Mouse (Mus musculus) forebrain, embryonic 10.5 days (tissue): ENCODE results near the gene Hscb. TPM values are rescaled to one million over a fixed set of nuclear protein-coding genes. Genes with fewer than 3 reads are reported as not detected.
A peak's percentile ranks its signal among the peaks of the same experiment; 100 is the strongest.

Experiments
- DNase-seq: peaks from one replicate; pipeline ENCODE4 v3.0.0-alpha.2; 2017; ENCODE audit warnings: low spot score; ENCODE audit errors: extremely low spot score
- H3K27ac ChIP-seq: fragments of 300-500 bp; sonication (generic); 2 replicates; pipeline ENCODE4 v1.5.1; 2016; ENCODE audit warnings: mild to moderate bottlenecking
- H3K27me3 ChIP-seq: fragments of 300-500 bp; sonication (generic); 2 replicates; pipeline ENCODE4 v1.6.1; 2016; ENCODE audit warnings: mild to moderate bottlenecking; ENCODE audit not compliant: poor library complexity, severe bottlenecking
- H3K36me3 ChIP-seq: fragments of 300-500 bp; sonication (generic); replicated peaks from 2 replicates; pipeline ENCODE4 v1.6.1; 2016; ENCODE audit warnings: mild to moderate bottlenecking, moderate library complexity
- H3K4me1 ChIP-seq: fragments of 300-500 bp; sonication (generic); 2 replicates; pipeline ENCODE4 v1.6.1; 2016
- H3K4me3 ChIP-seq: fragments of 300-500 bp; sonication (generic); 2 replicates; pipeline ENCODE4 v1.5.1; 2016; ENCODE audit warnings: mild to moderate bottlenecking, moderate library complexity
- H3K9me3 ChIP-seq: fragments of 300-500 bp; sonication (generic); 2 replicates; pipeline ENCODE4 v1.6.1; 2016; ENCODE audit warnings: mild to moderate bottlenecking, moderate library complexity
- WGBS: fragments of 180-500 bp; shearing (Covaris S2); methylation state at CpG from one replicate; pipeline ENCODE4 v1.1.7; 2016; 5-methylcytosine and 5-hydroxymethylcytosine counted together
- polyA plus RNA-seq: library from polyadenylated mRNA; unstranded; fragments of >200 nt; fragmentation: Nextera tagmentation; extraction: Ambion mirVana; gene quantifications from 2 replicates; pipeline ENCODE4 v1.2.1, GENCODE M21; 2016

Gene Hscb
- polyA plus RNA-seq, 1 experiment from 2014 or later = 27.5 TPM

GRCm38 (mm10) chr5:110809667-110810325 is 29.8 kb downstream of the Hscb start, which contains the start of gene Ulk1:
Ulk1 (minus strand) TSS chr5:110810097.
- H3K4me3 ChIP-seq = peak within 1 kb of the TSS; percentile 83
- peaks cover 34% of the 10 kb centered on the region for H3K4me1 ChIP-seq
- no peaks in the 10 kb centered on the region for H3K27me3 ChIP-seq
- DNase-seq = peak; percentile 99
- peaks cover 33% of the 10 kb centered on the region for H3K36me3 ChIP-seq
- H3K27ac ChIP-seq = peak within 1 kb of the TSS; percentile 92
- no peaks in the 10 kb centered on the region for H3K9me3 ChIP-seq
- WGBS = under 1% methylated on average over 80 of the region's 80 CpGs

DNA sequence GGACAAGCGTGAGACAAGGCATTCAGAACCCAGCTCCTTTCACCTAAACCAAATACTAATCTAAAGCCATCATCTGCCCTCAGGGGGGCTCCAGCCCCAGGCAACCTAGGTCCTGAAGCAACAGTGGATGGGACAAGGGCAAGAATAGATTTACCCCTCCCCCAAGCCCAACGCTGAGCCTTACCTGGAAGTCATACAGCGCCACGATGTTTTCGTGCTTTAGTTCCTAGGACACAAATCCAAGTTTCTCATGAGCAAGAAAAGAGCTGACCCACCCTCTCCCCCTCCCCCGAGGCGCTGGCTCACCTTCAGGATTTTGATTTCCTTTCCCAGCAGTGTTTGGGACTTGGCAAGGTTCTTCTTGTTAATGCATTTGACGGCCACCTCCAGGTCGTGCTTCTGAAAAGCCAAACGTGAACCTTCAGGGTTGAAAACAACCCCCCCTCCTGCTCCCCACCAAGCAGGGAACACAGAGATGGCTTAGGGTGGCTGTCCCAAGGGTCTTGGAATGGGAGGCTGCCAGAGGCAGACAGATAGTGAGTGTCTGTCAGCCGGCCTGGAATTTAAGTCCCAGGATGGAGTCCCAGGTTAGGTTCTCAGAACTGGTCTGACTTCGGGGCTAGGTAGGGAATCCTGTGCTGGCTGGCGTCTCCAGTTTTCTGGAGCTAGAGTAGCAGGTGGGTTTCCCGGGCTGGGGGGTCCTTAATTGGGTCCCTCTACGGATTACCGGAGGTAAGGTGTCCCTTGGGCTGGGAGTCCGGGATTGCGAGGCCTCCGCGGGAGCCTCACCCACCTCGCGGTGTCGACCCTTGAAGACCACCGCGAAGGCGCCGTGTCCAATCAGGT is 30.5 kb downstream of the Hscb start:
- DNase-seq = peak; percentile 61

DNA sequence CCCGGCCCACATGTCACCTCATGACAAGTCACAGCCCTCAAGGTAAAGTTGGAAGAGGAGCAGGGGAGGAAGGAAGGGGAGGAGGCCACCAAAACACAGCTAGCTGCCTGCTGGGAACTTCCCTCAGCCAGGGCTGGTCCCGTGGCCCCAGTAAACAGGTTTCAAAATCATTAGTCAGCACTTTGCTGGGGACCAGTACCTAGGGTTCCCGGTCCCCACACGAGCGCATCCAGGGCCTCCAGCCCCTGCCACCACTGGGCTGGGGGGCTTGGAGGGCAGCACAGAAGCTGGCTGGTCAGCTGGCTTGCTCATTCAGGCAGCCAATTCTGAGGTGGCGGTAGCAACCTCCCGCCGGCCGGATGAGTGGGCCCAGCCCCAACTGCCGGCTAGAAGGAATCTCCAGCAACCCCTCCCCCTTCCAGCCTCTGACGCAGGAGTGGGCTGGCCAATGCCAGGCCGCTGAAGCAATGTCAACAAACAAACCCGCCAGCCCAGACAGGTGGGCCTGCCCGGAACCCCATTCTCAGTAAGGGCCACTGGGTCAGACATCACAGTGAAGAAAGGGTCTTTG is 31.4 kb downstream of the Hscb start:
- 6% methylated on average over 14 of the region's 14 CpGs for WGBS
- Histone ChIP-seq H3K27ac (peak overlapping the region; percentile 73), H3K4me3 (peak overlapping the region; percentile 83)

More for the DNA sequence above, 30.5 kb downstream of the Hscb start:
- WGBS = 2% methylated on average over 27 of the region's 27 CpGs
- Histone ChIP-seq H3K4me3 (peak overlapping the region; percentile 83), H3K36me3 (peaks cover 40% of the 10 kb centered on the region), H3K9me3 (no peaks in the 10 kb centered on the region), H3K4me1 (peaks cover 34% of the 10 kb centered on the region), H3K27ac (peak overlapping the region; percentile 92), H3K27me3 (no peaks in the 10 kb centered on the region)

GRCm38 (mm10) chr5:110807453-110807852 is 32.1 kb downstream of the Hscb start:
- no peak for DNase-seq

More for the DNA sequence above, 31.4 kb downstream of the Hscb start:
- peak; percentile 82 for DNase-seq
- no peaks in the 10 kb centered on the region for H3K27me3 ChIP-seq
- peaks cover 34% of the 10 kb centered on the region for H3K4me1 ChIP-seq
- H3K36me3 ChIP-seq = peaks cover 48% of the 10 kb centered on the region
- H3K9me3 ChIP-seq = no peaks in the 10 kb centered on the region

DNA sequence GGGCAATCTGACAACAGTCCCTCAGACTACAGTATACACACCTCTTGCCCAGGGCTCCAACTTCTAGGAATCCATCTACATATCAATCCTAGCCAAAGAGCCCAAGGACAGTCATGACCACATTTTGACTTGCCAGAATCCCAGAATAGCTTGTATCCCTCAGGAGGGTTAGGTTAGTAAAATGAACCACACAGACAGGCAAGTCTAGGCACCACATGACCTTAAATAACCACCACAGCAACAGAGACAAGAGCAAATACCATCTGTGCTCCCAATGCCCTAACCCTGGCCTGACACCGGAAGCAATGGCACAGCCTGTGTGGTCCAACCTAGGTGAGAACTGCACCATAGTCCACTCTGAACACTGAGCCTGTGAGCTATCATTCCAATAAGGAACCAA is 32.9 kb downstream of the Hscb start:
- H3K27me3 ChIP-seq = no peaks in the 10 kb centered on the region
- H3K4me1 ChIP-seq = peaks cover 34% of the 10 kb centered on the region
- H3K36me3 ChIP-seq = peaks cover 62% of the 10 kb centered on the region
- no peak overlapping the region; the same call in 1 of the 2 replicates for H3K4me3 ChIP-seq
- H3K9me3 ChIP-seq = no peaks in the 10 kb centered on the region
- WGBS = 84% methylated on average over 1 of the region's 1 CpGs
- H3K27ac ChIP-seq = no peak overlapping the region
- no peak for DNase-seq

More at GRCm38 (mm10) chr5:110807453-110807852, 32.1 kb downstream of the Hscb start:
- H3K27ac ChIP-seq = peak overlapping the region; percentile 73; the same call in 1 of the 2 replicates
- H3K4me1 ChIP-seq = peaks cover 34% of the 10 kb centered on the region
- WGBS = 85% methylated on average over 4 of the region's 4 CpGs
- H3K36me3 ChIP-seq = peaks cover 54% of the 10 kb centered on the region
- H3K27me3 ChIP-seq = no peaks in the 10 kb centered on the region
- peak overlapping the region; percentile 83 for H3K4me3 ChIP-seq
- no peaks in the 10 kb centered on the region for H3K9me3 ChIP-seq

DNA sequence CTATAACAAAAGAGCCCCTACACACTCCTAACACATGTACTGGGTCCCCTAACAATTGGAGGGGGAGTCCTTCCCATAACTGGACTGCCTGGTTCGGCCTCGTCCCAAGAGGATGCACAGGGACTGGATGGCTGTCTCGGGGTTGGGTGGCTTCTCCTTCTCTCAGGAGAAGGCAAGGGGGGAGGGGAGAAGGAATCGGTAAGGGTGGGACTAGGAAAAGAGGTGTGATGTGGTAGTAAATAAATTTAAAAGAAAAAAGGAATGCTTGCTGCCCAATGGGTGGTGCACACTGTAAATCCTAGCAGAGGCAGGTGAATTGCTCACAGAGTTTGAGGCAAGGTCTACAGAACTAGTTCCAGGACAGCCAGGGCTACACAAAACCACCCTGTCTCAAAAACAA is 33.4 kb downstream of the Hscb start:
- H3K4me3 ChIP-seq = no peak overlapping the region
- H3K4me1 ChIP-seq = peaks cover 34% of the 10 kb centered on the region
- no peak overlapping the region for H3K27ac ChIP-seq
- no peak for DNase-seq
- WGBS = 86% methylated on average over 4 of the region's 4 CpGs
- peaks cover 67% of the 10 kb centered on the region for H3K36me3 ChIP-seq
- no peaks in the 10 kb centered on the region for H3K27me3 ChIP-seq
- H3K9me3 ChIP-seq = no peaks in the 10 kb centered on the region

- 90% methylated on average over 7 of the region's 7 CpGs for WGBS
- peaks cover 28% of the 10 kb centered on the region for H3K4me1 ChIP-seq
- peaks cover 87% of the 10 kb centered on the region for H3K36me3 ChIP-seq
- no peak overlapping the region for H3K4me3 ChIP-seq
- no peak for DNase-seq
- H3K27ac ChIP-seq = no peak overlapping the region
- H3K9me3 ChIP-seq = no peaks in the 10 kb centered on the region
- no peaks in the 10 kb centered on the region for H3K27me3 ChIP-seq
Measured at GRCm38 (mm10) chr5:110804012-110804743, 35.4 kb downstream of the Hscb start.

- peaks cover 15% of the 10 kb centered on the region for H3K4me1 ChIP-seq
- DNase-seq = no peak
- no peaks in the 10 kb centered on the region for H3K27me3 ChIP-seq
- peaks cover 98% of the 10 kb centered on the region for H3K36me3 ChIP-seq
- H3K9me3 ChIP-seq = no peaks in the 10 kb centered on the region
- H3K4me3 ChIP-seq = no peak overlapping the region
- no peak overlapping the region for H3K27ac ChIP-seq
Measured at GRCm38 (mm10) chr5:110802809-110803208, 36.8 kb downstream of the Hscb start.

DNA sequence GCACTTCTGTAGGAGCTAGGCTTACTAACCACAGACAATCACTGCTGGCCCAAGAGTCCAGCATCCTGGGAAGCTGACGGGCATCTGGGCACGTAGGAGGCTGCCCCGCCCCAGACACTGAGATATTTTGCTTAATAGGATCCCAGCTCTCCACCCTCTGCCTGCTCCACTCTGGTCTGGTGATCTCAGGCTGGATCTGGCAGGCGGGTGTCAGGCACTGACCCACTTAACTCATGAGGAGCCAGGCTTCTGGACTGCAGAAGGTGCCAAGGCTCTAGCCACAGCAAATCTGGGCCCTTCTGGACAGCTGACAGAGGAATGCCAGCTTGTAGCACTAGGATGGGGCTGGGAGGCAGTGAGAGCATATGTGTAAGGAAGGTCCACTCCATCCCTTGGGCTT is 37.4 kb downstream of the Hscb start:
- Histone ChIP-seq H3K27ac (no peak overlapping the region), H3K9me3 (no peaks in the 10 kb centered on the region), H3K4me3 (no peak overlapping the region), H3K4me1 (peaks cover 8% of the 10 kb centered on the region), H3K36me3 (peaks cover 98% of the 10 kb centered on the region), H3K27me3 (no peaks in the 10 kb centered on the region)
- no peak for DNase-seq
- 89% methylated on average over 4 of the region's 4 CpGs for WGBS

DNA sequence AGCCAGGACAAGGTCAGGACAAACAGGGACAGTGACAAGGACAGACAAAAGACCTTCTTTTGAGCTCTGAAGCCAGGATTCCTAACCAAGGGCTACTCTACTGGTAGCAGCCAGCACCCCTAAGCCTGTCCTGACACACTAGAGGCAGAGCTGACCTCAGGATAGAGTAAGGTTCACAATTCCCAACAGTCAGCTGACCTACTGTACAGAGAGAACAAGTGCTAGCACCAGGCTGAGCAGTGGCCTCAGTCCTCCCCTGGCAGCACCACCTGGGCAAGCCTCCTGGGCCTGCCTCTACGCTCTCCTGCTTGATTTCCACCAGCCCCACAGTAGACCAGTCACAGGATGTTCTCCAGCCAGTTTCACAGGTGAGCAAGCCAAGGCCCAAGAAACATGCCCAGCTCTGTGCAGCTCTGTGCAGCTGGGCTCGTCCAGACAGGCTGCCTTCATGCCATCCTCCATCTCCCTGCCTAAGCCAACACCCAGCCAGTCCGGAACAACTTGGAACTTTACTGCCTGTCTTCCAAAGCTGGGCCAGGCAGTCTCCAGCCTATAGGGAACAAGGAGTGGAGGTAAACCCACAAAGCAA is 38.4 kb downstream of the Hscb start:
- H3K27ac ChIP-seq = no peak overlapping the region
- no peak overlapping the region for H3K4me3 ChIP-seq
- H3K4me1 ChIP-seq = no peaks in the 10 kb centered on the region; the same call in 1 of the 2 replicates
- H3K27me3 ChIP-seq = no peaks in the 10 kb centered on the region
- 94% methylated on average over 3 of the region's 3 CpGs for WGBS
- H3K9me3 ChIP-seq = no peaks in the 10 kb centered on the region
- no peak for DNase-seq
- H3K36me3 ChIP-seq = peaks cover 98% of the 10 kb centered on the region

- Histone ChIP-seq H3K27me3 (no peaks in the 10 kb centered on the region), H3K27ac (no peak overlapping the region), H3K36me3 (peaks cover 100% of the 10 kb centered on the region), H3K4me3 (no peak overlapping the region), H3K9me3 (no peaks in the 10 kb centered on the region), H3K4me1 (no peaks in the 10 kb centered on the region)
- WGBS = 96% methylated on average over 4 of the region's 4 CpGs
- no peak for DNase-seq
Measured at GRCm38 (mm10) chr5:110797696-110798095, 41.9 kb downstream of the Hscb start.

DNA sequence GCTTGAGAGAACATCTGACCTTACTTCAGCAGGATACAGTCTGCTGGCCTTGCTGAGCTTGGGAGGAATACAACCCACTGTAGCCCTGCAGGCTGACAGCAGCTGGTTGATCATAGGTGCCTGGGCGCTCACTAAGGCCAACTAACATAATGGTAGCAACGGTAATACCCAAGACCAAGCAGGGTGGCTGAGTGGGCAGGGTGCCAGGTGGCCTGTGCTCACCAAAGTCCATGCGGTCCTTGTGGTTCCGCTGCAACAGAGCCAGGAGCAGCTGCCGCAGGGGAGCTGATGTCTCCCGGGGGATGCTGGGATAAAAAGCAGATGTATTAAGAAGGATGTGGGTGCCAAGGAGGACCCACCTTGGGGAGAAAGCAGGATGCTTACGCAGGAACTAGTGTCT is 45.2 kb downstream of the Hscb start:
- no peak for DNase-seq
- 92% methylated on average over 7 of the region's 7 CpGs for WGBS

More for the DNA sequence above, 45.2 kb downstream of the Hscb start:
- Histone ChIP-seq H3K36me3 (peaks cover 100% of the 10 kb centered on the region), H3K4me1 (no peaks in the 10 kb centered on the region), H3K4me3 (no peak overlapping the region), H3K27me3 (no peaks in the 10 kb centered on the region), H3K27ac (no peak overlapping the region), H3K9me3 (no peaks in the 10 kb centered on the region)
